Mouse (Mus musculus): ENCODE measurements at regions not wholly inside any gene's neighbourhood (a gene's known extent, or its start where the extent isn't known, plus 50 kb on each side); places are given as distances from the start of the nearest gene placed in this dataset.

DNA sequence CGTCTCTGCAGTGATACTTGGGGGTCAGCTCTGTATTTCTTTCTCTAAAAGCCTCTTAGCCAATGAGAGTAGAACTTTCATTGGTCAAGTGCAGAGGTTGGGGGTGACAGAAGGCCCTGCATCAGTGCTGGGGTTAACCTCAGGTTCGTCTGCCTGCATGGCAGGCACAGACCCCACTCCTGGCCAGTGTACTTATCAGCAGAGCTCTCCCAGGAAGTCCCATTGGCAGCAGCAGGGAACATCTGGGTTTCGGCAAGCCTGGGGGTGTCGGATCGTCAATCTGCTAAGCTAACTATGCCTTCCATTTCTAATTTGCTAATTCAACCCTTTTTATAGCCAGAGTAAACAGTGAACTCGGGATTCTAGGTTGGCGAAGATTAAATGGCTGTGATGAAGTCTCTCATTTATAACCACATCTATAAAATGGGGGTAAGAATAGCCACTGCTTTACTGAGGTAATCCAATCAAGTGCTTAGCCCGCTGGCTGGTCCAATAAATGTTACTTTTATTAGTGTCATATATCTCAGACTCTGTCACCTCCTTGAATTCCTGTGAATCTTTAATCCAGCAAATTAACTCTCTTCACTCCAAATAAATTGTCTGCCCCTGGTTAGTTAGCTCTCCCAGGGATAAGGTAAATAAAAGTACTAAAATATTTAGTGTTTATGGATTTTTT, 135.5 kb upstream of the Mrps10 start:
- 18% methylated on average over 8 of the region's 8 CpGs for WGBS
- no peak for DNase-seq (ENCODE audit: low read depth, low spot score)

DNA sequence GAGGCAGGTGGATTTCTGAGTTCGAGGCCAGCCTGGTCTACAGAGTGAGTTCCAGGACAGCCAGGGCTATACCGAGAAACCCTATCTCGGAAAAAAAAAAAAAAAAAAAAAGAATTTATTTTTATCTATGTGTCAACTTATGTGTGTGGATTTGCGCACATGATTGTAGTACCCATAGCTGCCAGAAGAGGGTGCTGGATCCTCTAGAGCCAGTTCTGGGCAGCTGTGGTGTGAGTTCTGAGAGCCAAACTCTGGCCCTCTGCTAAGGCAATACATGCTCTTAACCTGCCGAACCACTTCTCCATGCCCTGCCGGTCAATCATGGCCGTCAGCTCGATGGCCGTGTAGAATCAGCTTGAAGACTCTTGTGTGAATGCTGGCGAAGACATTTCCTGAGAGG, 138.0 kb upstream of the Mrps10 start:
- no peak for DNase-seq (ENCODE audit: low read depth, low spot score)
- 95% methylated on average over 10 of the region's 10 CpGs for WGBS

DNA sequence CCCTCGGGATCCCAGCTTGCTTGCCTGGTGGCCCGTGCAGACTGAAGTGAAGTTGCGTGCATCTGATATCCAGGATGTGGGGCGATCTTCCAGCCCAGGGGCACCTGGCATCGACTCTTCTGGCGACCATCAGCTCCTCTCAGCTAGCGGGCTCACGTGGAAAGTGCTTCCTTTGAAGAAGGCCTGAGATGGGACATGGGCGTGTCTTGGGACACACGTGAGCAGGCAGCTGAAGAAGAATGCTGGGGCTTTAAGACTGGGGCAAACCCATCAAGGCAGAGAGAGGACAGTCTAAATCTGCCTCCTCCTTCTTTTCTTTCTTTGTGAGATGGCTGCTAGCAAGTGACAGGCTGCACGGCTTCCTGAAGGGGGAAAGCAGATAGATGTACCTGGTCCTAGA, 142.3 kb upstream of the Mrps10 start:
- no peak for DNase-seq (ENCODE audit: low read depth, low spot score)
- WGBS, result 63% methylated on average over 11 of the region's 11 CpGs

DNA sequence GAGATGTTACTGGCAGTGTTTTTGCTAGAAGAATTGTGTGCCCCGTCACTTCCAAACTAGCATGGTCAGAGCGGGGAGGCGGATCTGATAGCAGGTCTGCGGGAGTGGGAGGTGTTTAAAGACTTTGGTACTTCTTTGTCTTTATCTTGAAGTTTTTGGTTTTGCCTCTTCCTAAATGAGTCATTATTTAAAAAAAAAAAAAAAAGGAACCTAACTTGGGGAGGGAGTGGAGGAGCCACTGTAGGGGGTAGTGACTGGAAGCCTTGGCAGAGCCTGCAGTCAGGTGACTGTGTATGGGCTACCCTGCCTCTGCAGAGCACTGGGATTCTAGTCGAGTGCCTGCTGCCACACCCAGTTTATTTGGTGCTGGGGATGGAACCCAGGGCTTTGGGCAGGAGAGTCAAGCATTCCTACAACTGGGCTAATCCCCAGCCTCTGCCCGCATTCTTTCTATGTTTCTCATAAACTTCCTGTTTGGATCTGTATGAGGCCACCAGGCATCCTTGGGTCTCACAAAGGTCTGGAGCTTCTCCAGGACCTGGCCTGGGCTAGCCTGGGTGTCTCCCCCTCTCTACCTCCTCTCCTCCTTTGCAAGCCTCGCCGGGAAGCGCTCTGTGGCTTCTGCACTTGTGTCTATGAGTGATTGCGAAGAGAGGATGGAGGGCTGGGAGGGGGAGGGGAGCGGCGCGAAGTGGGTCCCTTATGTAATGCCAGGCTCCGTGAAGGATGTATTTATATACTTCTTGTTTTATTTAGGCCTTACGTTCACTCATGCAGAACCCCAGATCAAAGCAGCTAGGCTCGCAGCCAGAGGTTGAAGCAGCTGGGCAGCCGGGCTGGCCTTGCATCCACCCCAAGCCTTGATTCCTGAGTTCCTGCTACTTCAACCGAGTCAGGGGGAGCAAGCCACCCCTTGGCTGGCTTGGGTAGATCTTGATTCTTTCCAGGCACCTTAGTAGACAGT, 143.1 kb upstream of the Mrps10 start:
- WGBS, result 66% methylated on average over 18 of the region's 18 CpGs
- no peak for DNase-seq (ENCODE audit: low read depth, low spot score)

DNA sequence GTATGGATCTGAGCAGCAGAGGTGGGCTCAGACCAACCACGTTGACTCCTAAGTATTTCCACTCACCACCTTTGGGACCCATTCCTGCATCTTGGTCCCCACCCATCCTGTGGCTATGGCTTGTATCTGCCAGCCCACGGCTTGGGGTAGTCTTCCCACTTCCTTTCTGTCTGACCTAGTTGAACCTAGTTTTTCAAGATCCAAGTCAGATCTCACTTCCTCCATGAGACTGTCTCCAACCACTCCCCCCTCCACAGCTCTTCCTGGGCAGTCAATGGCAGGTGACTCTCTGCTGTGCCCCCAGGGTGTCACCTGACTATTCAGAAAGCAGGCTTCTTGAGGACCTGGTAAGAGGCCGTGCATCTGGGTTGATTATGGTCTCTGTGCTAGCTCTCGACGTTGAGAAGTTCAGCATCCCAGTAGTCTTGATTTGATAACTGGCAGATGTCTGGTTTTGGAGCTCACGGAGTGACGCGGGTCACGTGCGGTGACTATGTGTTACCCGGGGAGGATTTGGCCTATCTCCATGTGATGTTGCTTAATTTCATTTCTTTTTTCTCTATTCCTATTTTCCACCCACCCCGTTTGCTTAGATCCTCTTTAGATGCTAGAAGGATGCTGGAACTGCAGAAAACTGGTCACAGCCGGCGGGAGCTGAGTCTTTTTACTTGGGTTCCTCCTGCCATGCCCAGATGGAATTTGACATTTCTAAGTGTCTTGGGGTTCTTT, 147.5 kb upstream of the Mrps10 start:
- no peak for DNase-seq (ENCODE audit: low read depth, low spot score)
- 85% methylated on average over 14 of the region's 14 CpGs for WGBS

DNA sequence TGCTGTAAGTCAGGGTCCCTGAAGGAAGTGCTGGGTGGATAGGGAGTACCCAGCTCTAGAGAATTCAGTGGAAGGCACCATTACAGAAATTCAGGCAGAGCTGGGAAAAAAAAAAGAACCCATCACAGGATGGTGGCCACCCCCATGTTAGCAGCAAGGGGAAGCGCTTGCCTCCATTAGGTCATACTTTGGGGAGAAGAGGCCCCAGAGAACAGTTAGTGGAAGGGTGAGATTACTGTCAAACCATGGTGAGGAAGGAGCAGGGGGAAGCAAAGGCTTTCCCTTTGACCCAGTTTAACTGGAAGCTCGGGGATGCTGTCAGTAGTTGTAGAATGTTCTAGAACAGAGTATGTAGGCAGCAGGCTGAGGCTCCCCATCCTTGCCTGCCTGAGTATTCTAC, 148.8 kb upstream of the Mrps10 start:
- WGBS, result 78% methylated on average over 2 of the region's 2 CpGs
- no peak for DNase-seq (ENCODE audit: low read depth, low spot score)

DNA sequence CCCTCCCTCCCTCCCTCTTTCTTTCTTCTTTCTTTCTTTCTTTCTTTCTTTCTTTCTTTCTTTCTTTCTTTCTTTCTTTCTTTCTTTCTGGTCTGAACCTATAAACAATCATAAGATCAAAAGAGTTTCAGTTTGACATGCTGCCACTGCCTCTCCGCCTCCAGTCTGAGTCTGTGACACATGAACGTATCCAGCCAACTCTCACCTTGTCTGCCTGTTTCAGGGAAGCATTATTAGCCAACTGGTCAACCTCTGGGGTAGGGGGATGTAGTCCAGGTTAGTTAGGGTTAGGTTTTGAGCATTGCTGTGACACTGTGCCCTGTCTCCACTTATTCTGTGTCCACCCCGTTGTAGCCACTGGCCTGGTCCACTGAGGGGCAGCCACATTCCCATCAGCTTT, 152.2 kb upstream of the Mrps10 start:
- DNase-seq (ENCODE audit: low read depth, low spot score), result no peak
- 83% methylated on average over 3 of the region's 3 CpGs for WGBS

DNA sequence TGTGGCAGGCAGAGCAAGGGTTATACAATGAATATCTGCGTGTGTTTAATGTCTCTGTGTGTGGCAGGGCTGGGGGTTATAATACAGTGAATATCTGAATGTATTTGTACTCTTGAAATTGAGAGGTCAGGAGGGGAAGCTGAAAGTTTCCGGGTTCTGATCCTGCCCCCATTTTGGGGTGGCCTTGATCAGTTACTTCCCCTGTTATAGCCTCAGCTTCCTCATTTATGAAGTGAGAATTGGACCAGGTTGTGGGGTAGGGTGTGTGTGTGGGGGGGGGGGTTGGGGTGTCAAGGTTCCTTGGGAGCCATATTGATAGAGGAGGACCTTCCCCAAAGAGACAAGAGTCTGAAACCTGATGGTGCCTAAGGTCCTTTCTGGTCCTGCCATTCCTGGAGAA, 152.8 kb upstream of the Mrps10 start:
- 68% methylated on average over 2 of the region's 2 CpGs for WGBS
- DNase-seq (ENCODE audit: low read depth, low spot score), result no peak

DNA sequence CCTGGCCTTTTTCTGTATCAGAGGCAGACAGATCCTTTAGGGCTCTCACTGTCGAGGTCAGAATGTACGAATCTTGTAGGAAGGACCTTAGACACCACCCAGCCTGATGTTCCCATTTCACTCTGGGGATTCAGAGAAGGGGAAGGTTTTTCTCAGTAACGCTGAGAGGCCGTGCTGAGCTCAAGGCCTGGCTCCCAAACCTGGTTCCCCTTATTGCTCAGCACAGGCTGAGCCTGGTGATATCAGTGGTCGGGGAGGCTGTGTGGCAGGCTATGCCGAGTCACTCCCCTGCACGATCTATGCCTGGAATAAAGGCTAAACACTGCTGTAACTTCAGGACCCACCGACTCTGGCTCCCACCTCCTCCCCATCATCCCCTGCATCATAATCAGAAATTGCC, 154.6 kb upstream of the Mrps10 start:
- 87% methylated on average over 8 of the region's 8 CpGs for WGBS
- DNase-seq (ENCODE audit: low read depth, low spot score), result no peak

DNA sequence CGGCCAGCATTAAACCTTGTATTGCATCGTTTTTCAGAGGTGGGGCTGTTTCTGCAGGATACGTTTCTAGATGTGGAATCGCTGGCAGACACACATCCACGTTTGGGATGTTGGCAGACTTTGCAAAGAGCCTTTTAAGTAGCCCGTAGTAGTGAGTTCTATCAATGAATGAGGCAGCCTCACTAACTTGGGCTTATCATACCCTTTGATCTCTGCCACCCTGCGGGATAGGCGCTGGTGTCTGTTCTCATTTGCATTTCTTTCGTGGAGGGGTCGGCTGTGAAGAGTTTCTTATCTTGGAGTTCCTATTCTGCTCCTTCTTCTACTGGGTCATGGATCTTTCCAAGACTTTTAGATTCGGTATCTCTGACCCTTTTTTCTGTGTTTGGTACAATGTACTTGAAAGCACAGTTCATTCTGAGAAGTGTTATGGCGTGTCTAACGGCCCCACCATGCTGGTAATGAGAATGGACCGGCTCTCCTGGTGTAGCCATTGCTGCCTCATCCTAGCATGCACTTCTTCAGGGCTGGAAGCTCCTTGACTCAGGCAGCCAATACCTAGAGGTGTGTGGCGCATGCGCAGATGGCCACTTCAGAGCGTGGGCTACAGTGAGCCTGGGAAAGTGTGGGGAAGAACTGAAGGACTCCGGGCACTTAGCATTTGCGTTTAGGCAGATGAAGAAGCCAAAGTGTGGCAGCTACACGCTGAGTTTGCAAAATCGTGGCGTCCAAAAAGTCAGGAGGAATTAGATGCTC, 158.1 kb upstream of the Mrps10 start:
- WGBS, result 81% methylated on average over 22 of the region's 22 CpGs
- no peak for DNase-seq (ENCODE audit: low read depth, low spot score)

DNA sequence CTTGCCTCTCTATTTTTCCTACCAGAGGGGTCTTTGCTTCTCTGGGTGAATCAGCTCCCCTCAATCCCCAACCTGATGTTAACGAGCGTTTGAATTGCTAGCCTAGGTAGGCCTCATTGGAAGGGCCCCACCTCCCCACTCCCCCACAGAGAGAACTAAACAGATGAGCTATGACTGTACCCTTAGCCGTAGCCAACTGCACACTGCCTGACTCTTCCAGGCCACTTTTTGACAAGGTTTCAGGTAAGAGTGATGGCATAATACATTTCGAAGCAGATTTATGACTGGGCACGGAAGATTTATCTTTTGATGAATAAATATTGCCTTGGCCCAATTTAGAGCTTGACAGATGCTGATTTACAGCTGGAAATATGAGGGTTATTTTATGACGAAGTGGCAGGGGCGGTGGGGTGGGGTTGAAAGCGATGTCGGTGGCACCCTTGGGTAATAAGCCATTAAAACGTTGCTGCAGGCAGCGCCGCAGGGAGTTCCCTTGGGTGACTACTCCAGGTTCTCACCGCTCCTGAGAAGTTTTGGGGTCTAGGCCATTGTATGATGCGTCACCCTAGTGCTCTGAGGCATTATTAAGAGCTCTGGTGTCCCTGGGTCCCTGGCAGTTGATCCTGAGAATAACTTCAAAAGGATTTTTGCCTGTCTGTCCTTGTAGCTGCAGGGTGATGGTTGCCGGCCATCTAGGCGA, 159.7 kb upstream of the Mrps10 start:
- WGBS, result 34% methylated on average over 16 of the region's 16 CpGs
- no peak for DNase-seq (ENCODE audit: low read depth, low spot score)

DNA sequence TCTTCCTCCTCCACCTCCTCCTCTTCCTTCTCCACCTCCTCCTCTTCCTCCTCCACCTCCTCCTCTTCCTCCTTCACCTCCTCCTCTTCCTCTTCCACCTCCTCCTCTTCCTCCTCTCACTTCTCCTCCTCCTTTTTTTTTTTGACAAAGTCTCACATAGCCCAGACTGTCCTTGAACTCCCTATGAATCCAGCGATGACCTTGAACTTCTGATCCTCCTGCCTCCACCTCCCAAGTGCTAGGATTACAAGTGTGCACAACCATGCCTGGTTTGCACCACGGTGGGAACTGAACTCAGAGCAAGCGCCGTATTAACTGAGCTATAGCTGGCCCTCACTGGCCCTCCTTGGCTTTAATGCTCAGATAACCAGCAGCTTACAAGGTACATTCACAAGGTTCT, 161.2 kb upstream of the Mrps10 start:
- 93% methylated on average over 4 of the region's 4 CpGs for WGBS
- no peak for DNase-seq (ENCODE audit: low read depth, low spot score)

DNA sequence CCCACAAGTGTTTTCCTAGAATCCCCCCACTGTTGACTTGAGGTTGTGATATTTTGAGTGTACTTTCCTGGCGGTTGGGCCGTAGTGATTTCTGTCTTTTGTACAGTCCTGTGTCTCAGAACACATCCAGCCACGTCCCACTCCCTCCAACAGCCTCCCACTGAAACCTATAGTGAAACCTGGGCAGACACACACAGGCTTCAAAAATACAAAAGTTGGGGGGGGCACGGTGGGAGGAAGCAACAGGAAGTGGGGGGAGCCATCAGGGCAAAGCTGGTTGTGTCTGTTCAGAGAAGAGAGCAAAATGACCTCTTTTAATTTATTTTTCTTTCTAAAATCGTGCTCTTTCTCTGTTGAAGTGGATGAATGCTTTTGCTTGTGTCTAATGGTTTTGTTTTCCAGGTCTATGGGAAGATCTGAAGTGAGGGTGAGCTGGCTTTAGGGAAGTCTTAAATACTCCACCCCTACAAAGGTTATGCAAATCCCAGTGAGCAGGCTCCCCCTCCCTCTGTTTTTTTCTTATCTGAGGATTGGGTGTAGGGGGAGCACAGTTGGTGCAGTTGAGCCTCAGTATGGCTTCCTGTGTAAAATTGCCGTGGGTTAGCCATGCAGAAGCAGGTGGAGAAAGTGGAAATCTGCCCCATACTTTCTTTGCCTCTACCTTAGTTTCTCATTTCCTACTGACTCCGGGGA, 164.1 kb upstream of the Mrps10 start:
- 69% methylated on average over 7 of the region's 7 CpGs for WGBS
- DNase-seq (ENCODE audit: low read depth, low spot score), result no peak

DNA sequence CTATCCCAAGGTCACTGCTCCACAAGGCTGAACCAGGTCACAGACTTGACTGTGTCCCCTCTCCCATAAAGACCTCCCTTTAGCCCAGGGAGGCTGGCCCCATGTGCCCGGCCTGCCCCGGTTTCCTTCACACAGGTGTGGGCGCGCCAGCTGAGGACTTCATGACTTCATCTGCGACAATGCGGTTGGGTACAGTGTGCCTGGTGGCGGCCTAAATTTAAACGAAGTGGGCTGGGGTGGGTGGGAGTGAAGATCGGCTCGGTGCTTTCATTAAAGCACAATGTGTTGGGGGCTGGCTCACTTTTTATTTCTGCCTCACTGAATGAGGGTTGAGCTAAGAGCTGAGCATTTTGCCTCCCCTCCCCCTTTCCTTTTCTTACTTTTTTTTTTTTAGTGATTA, 169.5 kb upstream of the Mrps10 start:
- DNase-seq (ENCODE audit: low read depth, low spot score), result no peak
- 93% methylated on average over 10 of the region's 10 CpGs for whole genome bisulfite sequencing

DNA sequence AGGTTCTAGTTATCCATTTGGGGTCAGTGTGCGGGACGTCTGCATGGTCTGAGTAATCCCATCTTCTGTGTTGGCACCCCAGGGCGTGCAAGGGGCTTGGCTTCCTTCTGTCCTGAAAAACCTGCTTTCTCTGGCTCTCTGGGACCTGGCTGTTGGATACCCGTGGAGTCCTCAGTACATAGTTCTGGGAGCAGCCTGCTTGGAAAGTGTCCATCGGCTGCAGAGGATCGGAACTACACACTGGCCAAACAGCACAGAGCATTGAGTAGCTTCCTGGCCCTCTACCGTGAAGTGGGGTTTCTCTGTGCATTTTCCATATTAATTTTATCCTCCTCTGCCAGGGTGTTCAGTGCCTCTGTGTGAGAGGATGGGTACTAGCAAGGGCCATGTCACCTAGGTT, 170.7 kb upstream of the Mrps10 start:
- 55% methylated on average over 7 of the region's 7 CpGs for WGBS
- no peak for DNase-seq (ENCODE audit: low read depth, low spot score)

DNA sequence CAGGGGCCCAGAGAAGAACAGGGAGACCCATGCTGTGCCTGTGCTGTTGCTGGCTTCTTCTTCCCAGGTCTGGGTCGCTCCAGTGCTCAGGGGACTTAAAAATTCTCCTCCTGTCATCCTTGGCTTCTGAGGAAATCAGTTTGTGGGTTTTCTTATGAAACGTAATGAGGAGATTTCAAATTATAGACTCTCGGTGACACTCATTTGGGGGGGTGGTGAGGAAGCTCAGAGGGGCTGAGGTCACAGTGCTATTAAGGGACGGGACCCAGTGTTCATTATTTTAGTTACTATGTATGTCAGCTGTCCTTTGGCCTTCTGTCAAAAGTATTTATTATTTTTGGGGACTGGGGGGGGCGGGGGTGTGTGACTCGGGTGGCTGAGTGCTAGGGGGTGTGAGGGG, 171.7 kb upstream of the Mrps10 start:
- DNase-seq (ENCODE audit: low read depth, low spot score), result no peak
- 62% methylated on average over 6 of the region's 6 CpGs for WGBS

DNA sequence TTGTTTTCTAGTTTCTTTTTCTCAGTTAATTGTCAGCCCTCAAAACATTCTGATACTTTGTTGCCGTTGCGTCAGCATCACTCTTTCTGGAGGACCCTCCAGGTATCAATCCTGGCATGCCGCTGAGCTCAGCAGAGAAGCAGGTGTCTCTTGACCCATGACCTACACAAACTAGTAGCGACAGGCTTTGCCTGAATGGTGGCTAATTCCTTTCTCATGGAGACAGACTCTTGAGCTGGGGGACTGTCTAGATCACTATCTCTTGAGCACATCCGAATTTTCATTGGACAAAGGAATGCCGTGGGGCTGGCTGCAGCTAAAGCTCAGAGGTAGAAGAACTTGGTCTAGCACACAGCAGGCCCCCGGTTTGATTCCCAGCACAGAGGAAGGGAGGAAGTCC, 172.7 kb upstream of the Mrps10 start:
- no peak for DNase-seq (ENCODE audit: low read depth, low spot score)
- WGBS, result 68% methylated on average over 7 of the region's 7 CpGs

DNA sequence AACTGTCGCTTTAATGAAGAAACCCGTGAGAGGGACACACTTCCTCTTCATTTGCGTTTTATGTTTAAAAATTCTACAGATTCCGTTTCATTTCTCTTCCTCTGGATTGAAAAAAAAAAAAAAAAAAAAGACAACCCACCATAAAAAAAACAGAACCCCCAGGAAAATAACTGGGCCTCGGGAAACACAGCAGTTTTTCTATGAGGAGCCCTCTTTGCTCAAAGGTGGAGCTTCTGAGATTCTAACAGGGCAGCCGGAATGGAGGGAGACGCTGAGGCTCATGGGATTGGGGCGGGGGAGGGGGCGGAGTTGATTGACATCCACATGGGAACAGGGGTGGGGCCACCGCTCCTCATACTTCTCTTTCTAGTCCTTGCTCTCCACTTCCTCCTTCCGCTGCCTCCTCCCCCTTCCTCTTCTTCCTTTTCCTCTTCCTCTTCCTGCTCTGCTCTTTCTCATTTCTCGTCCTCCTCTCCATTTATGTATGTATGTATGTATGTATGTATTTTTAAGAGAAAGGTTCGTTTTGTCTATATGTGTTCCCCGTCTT, 174.1 kb upstream of the Mrps10 start:
- WGBS, result 88% methylated on average over 14 of the region's 14 CpGs
- DNase-seq (ENCODE audit: low read depth, low spot score), result no peak

All from large intestine, adult 2 months (tissue).